Mouse (Mus musculus) liver, embryonic 16.5 days (tissue): Measurements from ENCODE around the gene Otc. TPM values are rescaled to one million over a fixed set of nuclear protein-coding genes. Genes with fewer than 3 reads are reported as not detected.

Source experiments
- ATAC-seq: fragments of 200-750 bp; cut with Nextera tagmentation; 2 replicates; pipeline ENCODE4 v1.8.0; 2017; ENCODE audit warnings: low read depth, mild to moderate bottlenecking, moderate number of reproducible peaks, moderate library complexity
- H3K27ac ChIP-seq: fragments of 300-500 bp; sonication (generic); 2 replicates; pipeline ENCODE4 v1.5.1; 2014; ENCODE audit warnings: mild to moderate bottlenecking, low read length
- H3K27me3 ChIP-seq: fragments of 300-500 bp; sonication (generic); 2 replicates; pipeline ENCODE4 v1.6.1; 2014; ENCODE audit warnings: low read depth, low read length, mixed read lengths; ENCODE audit not compliant: control insufficient read depth, insufficient read depth
- H3K36me3 ChIP-seq: fragments of 300-500 bp; sonication (generic); 2 replicates; pipeline ENCODE4 v1.6.1; 2014; ENCODE audit warnings: mild to moderate bottlenecking; ENCODE audit not compliant: control insufficient read depth, insufficient read depth
- H3K4me1 ChIP-seq: fragments of 300-500 bp; sonication (generic); 2 replicates; pipeline ENCODE4 v1.6.1; 2014; ENCODE audit warnings: low read depth, low read length, mixed read lengths; ENCODE audit not compliant: control insufficient read depth
- H3K4me2 ChIP-seq: fragments of 300-500 bp; sonication (generic); 2 replicates; pipeline ENCODE4 v1.6.1; 2014; ENCODE audit warnings: low read depth, low read length, mixed read lengths
- H3K4me3 ChIP-seq: fragments of 300-500 bp; sonication (generic); 2 replicates; pipeline ENCODE4 v1.5.1; 2014; ENCODE audit warnings: low read depth, mild to moderate bottlenecking, low read length
- H3K9ac ChIP-seq: fragments of 300-500 bp; sonication (generic); 2 replicates; pipeline ENCODE4 v1.6.1; 2014; ENCODE audit warnings: low read depth, low read length
- H3K9me3 ChIP-seq: fragments of 300-500 bp; sonication (generic); replicated peaks from 2 replicates; pipeline ENCODE4 v1.6.1; 2016; ENCODE audit warnings: low read length; ENCODE audit not compliant: control insufficient read depth
- WGBS: fragments of 180-500 bp; shearing (Covaris S2); extraction: QIAGEN DNeasy Blood & Tissue Kit; methylation state at CpG from one replicate; pipeline ENCODE4 v1.1.7; 2014; ENCODE audit not compliant: insufficient replicate concordance; 5-methylcytosine and 5-hydroxymethylcytosine counted together
- polyA plus RNA-seq: library from polyadenylated mRNA; unstranded; fragments of >200 nt; fragmentation: Nextera tagmentation; extraction: Ambion mirVana; gene quantifications from 2 replicates; pipeline ENCODE4 v1.2.1, GENCODE M21; 2015

Gene Otc
- 60.1 and 63.5 TPM in 2 replicates for polyA plus RNA-seq

- no peaks in the 10 kb centered on the region for H3K4me1 ChIP-seq
- no peak within 1 kb of the TSS for H3K4me2 ChIP-seq
- no peak within 1 kb of the TSS; the same call in 1 of the 2 replicates for H3K27ac ChIP-seq
- H3K27me3 ChIP-seq: no peaks in the 10 kb centered on the region
- 32% methylated on average over 2 of the region's 2 CpGs for WGBS
- no peaks in the 10 kb centered on the region for H3K9me3 ChIP-seq
- H3K4me3 ChIP-seq: peak within 1 kb of the TSS; percentile 25; the same call in 1 of the 2 replicates
- ATAC-seq: peak; percentile 51; the same call in 1 of the 2 replicates
- H3K9ac ChIP-seq: no peak within 1 kb of the TSS
- H3K36me3 ChIP-seq: no peaks in the 10 kb centered on the region
These were observed at the start of gene Otc for GRCm38 (mm10) chrX:10251852-10252504. TSS of gene Otc (plus strand) at chrX:10252305.

- Histone ChIP-seq H3K9ac (no peak overlapping the region), H3K4me2 (no peak overlapping the region), H3K36me3 (no peaks in the 10 kb centered on the region), H3K27me3 (no peaks in the 10 kb centered on the region), H3K4me3 (no peak overlapping the region), H3K9me3 (no peaks in the 10 kb centered on the region), H3K27ac (no peak overlapping the region), H3K4me1 (no peaks in the 10 kb centered on the region)
- 55% methylated on average over 5 of the region's 5 CpGs for WGBS
- ATAC-seq: no peak
These were observed 46.2 kb upstream of the Otc start for GRCm38 (mm10) chrX:10205937-10206336.

- Histone ChIP-seq H3K4me2 (peak overlapping the region; percentile 55), H3K27me3 (no peaks in the 10 kb centered on the region), H3K27ac (peak overlapping the region; percentile 10; the same call in 1 of the 2 replicates), H3K9me3 (no peaks in the 10 kb centered on the region), H3K36me3 (no peaks in the 10 kb centered on the region), H3K9ac (peak overlapping the region; percentile 53), H3K4me1 (no peaks in the 10 kb centered on the region), H3K4me3 (peak overlapping the region; percentile 68)
- peak; percentile 2; the same call in 1 of the 2 replicates for ATAC-seq
- WGBS: 18% methylated on average over 16 of the region's 16 CpGs
These were observed 36.1 kb upstream of the Otc start for GRCm38 (mm10) chrX:10215972-10216371.

- H3K4me3 ChIP-seq: peak within 1 kb of the TSS; percentile 68
- ATAC-seq: peak; percentile 93
- 14% methylated on average over 43 of the region's 47 CpGs for WGBS
- peak within 1 kb of the TSS; percentile 53 for H3K9ac ChIP-seq
- H3K27me3 ChIP-seq: no peaks in the 10 kb centered on the region
- H3K27ac ChIP-seq: peak within 1 kb of the TSS; percentile 10; the same call in 1 of the 2 replicates
- no peaks in the 10 kb centered on the region for H3K36me3 ChIP-seq
- H3K4me2 ChIP-seq: peak within 1 kb of the TSS; percentile 55
- H3K9me3 ChIP-seq: no peaks in the 10 kb centered on the region
- no peaks in the 10 kb centered on the region for H3K4me1 ChIP-seq
These were observed 35.6 kb upstream of the Otc start, which contains the start of gene Rpgr for GRCm38 (mm10) chrX:10216410-10216949. TSS of gene Rpgr (minus strand) at chrX:10216920.

- H3K27ac ChIP-seq: no peak overlapping the region
- H3K9ac ChIP-seq: no peak overlapping the region
- H3K36me3 ChIP-seq: no peaks in the 10 kb centered on the region
- H3K27me3 ChIP-seq: no peaks in the 10 kb centered on the region
- no peak for ATAC-seq
- no peak overlapping the region for H3K4me2 ChIP-seq
- no peak overlapping the region for H3K4me3 ChIP-seq
- no peaks in the 10 kb centered on the region for H3K9me3 ChIP-seq
- no peaks in the 10 kb centered on the region for H3K4me1 ChIP-seq
- WGBS: 47% methylated on average over 6 of the region's 6 CpGs
These were observed 32.8 kb upstream of the Otc start for GRCm38 (mm10) chrX:10219281-10219680.

GRCm38 (mm10) chrX:10233051-10233450, 19.1 kb upstream of the Otc start:
- no peaks in the 10 kb centered on the region for H3K36me3 ChIP-seq
- H3K9ac ChIP-seq: no peak overlapping the region
- ATAC-seq: no peak
- no peak overlapping the region for H3K4me2 ChIP-seq
- H3K4me3 ChIP-seq: no peak overlapping the region
- WGBS: 47% methylated on average over 2 of the region's 2 CpGs
- H3K27me3 ChIP-seq: no peaks in the 10 kb centered on the region
- H3K27ac ChIP-seq: no peak overlapping the region
- no peaks in the 10 kb centered on the region for H3K4me1 ChIP-seq
- H3K9me3 ChIP-seq: no peaks in the 10 kb centered on the region

- Histone ChIP-seq H3K4me3 (no peak overlapping the region), H3K27me3 (no peaks in the 10 kb centered on the region), H3K36me3 (no peaks in the 10 kb centered on the region), H3K27ac (no peak overlapping the region), H3K9ac (no peak overlapping the region), H3K4me2 (no peak overlapping the region), H3K4me1 (no peaks in the 10 kb centered on the region), H3K9me3 (no peaks in the 10 kb centered on the region)
- ATAC-seq: no peak
- WGBS: 42% methylated on average over 3 of the region's 3 CpGs
These were observed 17.5 kb upstream of the Otc start for GRCm38 (mm10) chrX:10234617-10235016.

GRCm38 (mm10) chrX:10239515-10239914, 12.6 kb upstream of the Otc start:
- WGBS: 58% methylated on average over 4 of the region's 4 CpGs
- no peaks in the 10 kb centered on the region for H3K27me3 ChIP-seq
- ATAC-seq: peak; percentile 85
- no peaks in the 10 kb centered on the region for H3K4me1 ChIP-seq
- no peak overlapping the region for H3K9ac ChIP-seq
- H3K9me3 ChIP-seq: no peaks in the 10 kb centered on the region
- no peaks in the 10 kb centered on the region for H3K36me3 ChIP-seq
- no peak overlapping the region for H3K4me3 ChIP-seq
- H3K27ac ChIP-seq: peak overlapping the region; percentile 33; the same call in 1 of the 2 replicates
- H3K4me2 ChIP-seq: no peak overlapping the region

- H3K4me3 ChIP-seq: no peak overlapping the region
- ATAC-seq: no peak
These were observed 8.2 kb upstream of the Otc start for GRCm38 (mm10) chrX:10243916-10244315.

More at GRCm38 (mm10) chrX:10243916-10244315, 8.2 kb upstream of the Otc start:
- Histone ChIP-seq H3K27ac (no peak overlapping the region), H3K9ac (no peak overlapping the region), H3K4me1 (no peaks in the 10 kb centered on the region), H3K27me3 (no peaks in the 10 kb centered on the region), H3K36me3 (no peaks in the 10 kb centered on the region), H3K9me3 (no peaks in the 10 kb centered on the region), H3K4me2 (no peak overlapping the region)
- WGBS: 42% methylated on average over 3 of the region's 3 CpGs
